Mouse (Mus musculus) embryonic facial prominence, embryonic 15.5 days (tissue): ENCODE measurements around the gene Tex44. TPM values are rescaled to one million over a fixed set of nuclear protein-coding genes. Genes with fewer than 3 reads are reported as not detected.

Experiments
- ATAC-seq: fragments of 200-750 bp; cut with Nextera tagmentation; 2 replicates; pipeline ENCODE4 v1.8.0; 2017; ENCODE audit warnings: low read depth, moderate TSS enrichment; ENCODE audit not compliant: insufficient number of reproducible peaks, low FRiP score, low TSS enrichment
- H3K27ac ChIP-seq: fragments of 300-500 bp; sonication (generic); replicated peaks from 2 replicates; pipeline ENCODE4 v1.5.1; 2015; ENCODE audit warnings: mild to moderate bottlenecking, inconsistent platforms
- H3K27me3 ChIP-seq: fragments of 300-500 bp; sonication (generic); 2 replicates; pipeline ENCODE4 v1.6.1; 2015; ENCODE audit warnings: inconsistent platforms
- H3K36me3 ChIP-seq: fragments of 300-500 bp; sonication (generic); 2 replicates; pipeline ENCODE4 v1.6.1; 2015; ENCODE audit warnings: mild to moderate bottlenecking, inconsistent platforms
- H3K4me1 ChIP-seq: fragments of 300-500 bp; sonication (generic); 2 replicates; pipeline ENCODE4 v1.6.1; 2015; ENCODE audit warnings: inconsistent platforms
- H3K4me2 ChIP-seq: fragments of 300-500 bp; sonication (generic); replicated peaks from 2 replicates; pipeline ENCODE4 v1.6.1; 2015; ENCODE audit warnings: mild to moderate bottlenecking, inconsistent platforms
- H3K4me3 ChIP-seq: fragments of 300-500 bp; sonication (generic); replicated peaks from 2 replicates; pipeline ENCODE4 v1.5.1; 2015; ENCODE audit warnings: mild to moderate bottlenecking, inconsistent platforms
- H3K9ac ChIP-seq: fragments of 300-500 bp; sonication (generic); 2 replicates; pipeline ENCODE4 v1.6.1; 2015; ENCODE audit warnings: inconsistent platforms
- H3K9me3 ChIP-seq: fragments of 300-500 bp; sonication (generic); replicated peaks from 2 replicates; pipeline ENCODE4 v1.6.1; 2016; ENCODE audit warnings: inconsistent platforms
- WGBS: fragments of 180-500 bp; shearing (Covaris S2); methylation state at CpG from one replicate; pipeline ENCODE4 v1.1.7; 2015; 5-methylcytosine and 5-hydroxymethylcytosine counted together
- polyA plus RNA-seq: library from polyadenylated mRNA; unstranded; fragments of >200 nt; fragmentation: Nextera tagmentation; extraction: Ambion mirVana; gene quantifications from 2 replicates; pipeline ENCODE4 v1.2.1, GENCODE M21; 2015

Tex44 gene
- polyA plus RNA-seq, 1 experiment from 2014 or later = not detected

- peaks cover 5% of the 10 kb centered on the region; the same call in 1 of the 2 replicates for H3K4me1 ChIP-seq
- WGBS = 81% methylated on average over 3 of the region's 3 CpGs
- no peak for ATAC-seq
- no peaks in the 10 kb centered on the region for H3K27me3 ChIP-seq
- no peaks in the 10 kb centered on the region for H3K9me3 ChIP-seq
- H3K4me3 ChIP-seq = no peak overlapping the region
- no peaks in the 10 kb centered on the region for H3K36me3 ChIP-seq
- no peak overlapping the region for H3K4me2 ChIP-seq
- H3K27ac ChIP-seq = no peak overlapping the region
- no peak overlapping the region for H3K9ac ChIP-seq
These were observed 26.8 kb upstream of the Tex44 start for GRCm38 (mm10) chr1:86399322-86399721.

- no peak overlapping the region for H3K4me3 ChIP-seq
- no peak overlapping the region for H3K4me2 ChIP-seq
- peaks cover 5% of the 10 kb centered on the region; the same call in 1 of the 2 replicates for H3K4me1 ChIP-seq
- no peaks in the 10 kb centered on the region for H3K27me3 ChIP-seq
- no peak for ATAC-seq
- no peak overlapping the region for H3K27ac ChIP-seq
- H3K36me3 ChIP-seq = no peaks in the 10 kb centered on the region
- no peaks in the 10 kb centered on the region for H3K9me3 ChIP-seq
- WGBS = 52% methylated on average over 8 of the region's 8 CpGs
- no peak overlapping the region for H3K9ac ChIP-seq
These were observed 25.9 kb upstream of the Tex44 start for GRCm38 (mm10) chr1:86400096-86400754.

GRCm38 (mm10) chr1:86404834-86405233 lies 21.3 kb upstream of the Tex44 start:
- Histone ChIP-seq H3K4me1 (peaks cover 7% of the 10 kb centered on the region; the same call in 1 of the 2 replicates), H3K27ac (no peak overlapping the region), H3K4me2 (no peak overlapping the region), H3K9me3 (no peaks in the 10 kb centered on the region), H3K36me3 (no peaks in the 10 kb centered on the region), H3K9ac (no peak overlapping the region), H3K27me3 (no peaks in the 10 kb centered on the region), H3K4me3 (no peak overlapping the region)
- no peak for ATAC-seq
- 52% methylated on average over 5 of the region's 5 CpGs for WGBS

- ATAC-seq = no peak
These were observed 19.8 kb upstream of the Tex44 start for GRCm38 (mm10) chr1:86406313-86406712.

GRCm38 (mm10) chr1:86406914-86407313 lies 19.2 kb upstream of the Tex44 start:
- peaks cover 7% of the 10 kb centered on the region; the same call in 1 of the 2 replicates for H3K4me1 ChIP-seq
- no peaks in the 10 kb centered on the region for H3K36me3 ChIP-seq
- no peak for ATAC-seq
- H3K4me3 ChIP-seq = no peak overlapping the region
- H3K9ac ChIP-seq = no peak overlapping the region
- H3K4me2 ChIP-seq = no peak overlapping the region
- H3K27me3 ChIP-seq = no peaks in the 10 kb centered on the region
- H3K27ac ChIP-seq = no peak overlapping the region
- no peaks in the 10 kb centered on the region for H3K9me3 ChIP-seq
- WGBS = 57% methylated on average over 8 of the region's 8 CpGs

More at GRCm38 (mm10) chr1:86406313-86406712, 19.8 kb upstream of the Tex44 start:
- Histone ChIP-seq H3K9me3 (no peaks in the 10 kb centered on the region), H3K27ac (no peak overlapping the region), H3K9ac (no peak overlapping the region), H3K4me2 (no peak overlapping the region), H3K4me1 (peaks cover 7% of the 10 kb centered on the region; the same call in 1 of the 2 replicates), H3K36me3 (no peaks in the 10 kb centered on the region), H3K27me3 (no peaks in the 10 kb centered on the region), H3K4me3 (no peak overlapping the region)
- 73% methylated on average over 4 of the region's 4 CpGs for WGBS

- no peak overlapping the region for H3K9ac ChIP-seq
- no peaks in the 10 kb centered on the region for H3K27me3 ChIP-seq
- H3K4me1 ChIP-seq = peaks cover 7% of the 10 kb centered on the region; the same call in 1 of the 2 replicates
- no peaks in the 10 kb centered on the region for H3K36me3 ChIP-seq
- H3K9me3 ChIP-seq = no peaks in the 10 kb centered on the region
- no peak overlapping the region; the same call in 1 of the 2 replicates for H3K27ac ChIP-seq
- WGBS = 76% methylated on average over 10 of the region's 10 CpGs
- ATAC-seq = no peak
- no peak overlapping the region for H3K4me2 ChIP-seq
- H3K4me3 ChIP-seq = no peak overlapping the region
These were observed 17.6 kb upstream of the Tex44 start for GRCm38 (mm10) chr1:86408515-86408914.

- H3K36me3 ChIP-seq = no peaks in the 10 kb centered on the region
- H3K9me3 ChIP-seq = no peaks in the 10 kb centered on the region
- H3K9ac ChIP-seq = no peak overlapping the region
- H3K4me2 ChIP-seq = no peak overlapping the region
- peaks cover 7% of the 10 kb centered on the region; the same call in 1 of the 2 replicates for H3K4me1 ChIP-seq
- 56% methylated on average over 2 of the region's 2 CpGs for WGBS
- H3K4me3 ChIP-seq = no peak overlapping the region
- H3K27me3 ChIP-seq = no peaks in the 10 kb centered on the region
- H3K27ac ChIP-seq = no peak overlapping the region
- no peak; the same call in 1 of the 2 replicates for ATAC-seq
These were observed 16.7 kb upstream of the Tex44 start for GRCm38 (mm10) chr1:86409476-86409875.

- WGBS = 80% methylated on average over 5 of the region's 5 CpGs
- no peaks in the 10 kb centered on the region; the same call in 1 of the 2 replicates for H3K4me1 ChIP-seq
- H3K27me3 ChIP-seq = no peaks in the 10 kb centered on the region
- no peak for ATAC-seq
- no peak overlapping the region for H3K9ac ChIP-seq
- no peaks in the 10 kb centered on the region for H3K36me3 ChIP-seq
- no peak overlapping the region for H3K4me2 ChIP-seq
- no peaks in the 10 kb centered on the region for H3K9me3 ChIP-seq
- H3K27ac ChIP-seq = no peak overlapping the region
- H3K4me3 ChIP-seq = no peak overlapping the region
These were observed 11.4 kb upstream of the Tex44 start for GRCm38 (mm10) chr1:86414715-86415114.

- H3K4me1 ChIP-seq = no peaks in the 10 kb centered on the region; the same call in 1 of the 2 replicates
- 53% methylated on average over 2 of the region's 2 CpGs for WGBS
- H3K36me3 ChIP-seq = no peaks in the 10 kb centered on the region
- H3K27me3 ChIP-seq = no peaks in the 10 kb centered on the region
- no peak overlapping the region for H3K27ac ChIP-seq
- ATAC-seq = no peak
- no peak overlapping the region for H3K9ac ChIP-seq
- no peak overlapping the region for H3K4me2 ChIP-seq
- no peak overlapping the region for H3K4me3 ChIP-seq
- no peaks in the 10 kb centered on the region for H3K9me3 ChIP-seq
These were observed 11.0 kb upstream of the Tex44 start for GRCm38 (mm10) chr1:86415144-86415543.

GRCm38 (mm10) chr1:86415612-86416184 lies 10.4 kb upstream of the Tex44 start:
- Histone ChIP-seq H3K4me1 (no peaks in the 10 kb centered on the region), H3K9ac (no peak overlapping the region), H3K27ac (no peak overlapping the region), H3K27me3 (no peaks in the 10 kb centered on the region), H3K9me3 (no peaks in the 10 kb centered on the region), H3K4me3 (no peak overlapping the region), H3K36me3 (no peaks in the 10 kb centered on the region), H3K4me2 (no peak overlapping the region)
- no peak for ATAC-seq
- 67% methylated on average over 7 of the region's 7 CpGs for WGBS

- Histone ChIP-seq H3K27me3 (no peaks in the 10 kb centered on the region), H3K4me2 (no peak overlapping the region), H3K4me3 (no peak overlapping the region), H3K36me3 (no peaks in the 10 kb centered on the region), H3K4me1 (peaks cover 5% of the 10 kb centered on the region), H3K9me3 (no peaks in the 10 kb centered on the region), H3K9ac (no peak overlapping the region), H3K27ac (no peak overlapping the region)
- 66% methylated on average over 6 of the region's 6 CpGs for WGBS
- ATAC-seq = no peak
These were observed 9.8 kb upstream of the Tex44 start for GRCm38 (mm10) chr1:86416321-86416720.
